Mouse (Mus musculus) mouse trophoblast stem cell (cell line): ENCODE results near the gene Apaf1.

Source experiments
- in situ Hi-C, 2 experiments: fragments of 300-500 bp; cut with MseI, MboI; formaldehyde crosslinking; loops; 2 replicates in 1 of 2; 3 replicates in 1 of 2; pipeline ENCODE4 v1.15.1; 2025

Gene Apaf1

GRCm38 (mm10) chr10:91081959-91082507, 537 bp downstream of the Apaf1 start:
- in situ Hi-C loops, result no loop called here

GRCm38 (mm10) chr10:91080540-91080939, 2.0 kb downstream of the Apaf1 start:
- in situ Hi-C loops, result no loop called here

GRCm38 (mm10) chr10:91076667-91077066, 5.9 kb downstream of the Apaf1 start:
- in situ Hi-C loops, result no loop called here

- in situ Hi-C loops, result no loop called here
These were observed 9.2 kb downstream of the Apaf1 start for GRCm38 (mm10) chr10:91073345-91073744.

- in situ Hi-C loops, result no loop called here
These were observed 10.8 kb downstream of the Apaf1 start for GRCm38 (mm10) chr10:91071768-91072167.

- in situ Hi-C loops, result loop anchor here in 1 of 2 experiments (10.0 kb wide), 1 partner anchor 82 kb away; no protein-coding TSS in a partner anchor
These were observed 20.2 kb downstream of the Apaf1 start for GRCm38 (mm10) chr10:91062355-91062754.

GRCm38 (mm10) chr10:91060742-91061141, 21.8 kb downstream of the Apaf1 start:
- in situ Hi-C loops, result loop anchor here in 1 of 2 experiments (10.0 kb wide), 1 partner anchor 84 kb away; no protein-coding TSS in a partner anchor

- in situ Hi-C loops, result no loop called here
These were observed 29.8 kb downstream of the Apaf1 start for GRCm38 (mm10) chr10:91052734-91053133.

GRCm38 (mm10) chr10:91051156-91051555, 31.4 kb downstream of the Apaf1 start:
- in situ Hi-C loops, result no loop called here

GRCm38 (mm10) chr10:91049696-91050095, 32.9 kb downstream of the Apaf1 start:
- in situ Hi-C loops, result no loop called here

GRCm38 (mm10) chr10:91033942-91034341, 48.6 kb downstream of the Apaf1 start:
- in situ Hi-C loops, result loop anchor here (10.0 kb wide), 2 partner anchors 299 to 309 kb away; no protein-coding TSS in a partner anchor

- in situ Hi-C loops, result loop anchor here (10.0 kb wide), 2 partner anchors 298 to 308 kb away; no protein-coding TSS in a partner anchor
These were observed 50.2 kb downstream of the Apaf1 start for GRCm38 (mm10) chr10:91032399-91032798.

- in situ Hi-C loops, result loop anchor here (10.0 kb wide), 2 partner anchors 296 to 306 kb away; no protein-coding TSS in a partner anchor
These were observed 51.4 kb downstream of the Apaf1 start for GRCm38 (mm10) chr10:91031176-91031575.

GRCm38 (mm10) chr10:91029002-91029539, 53.5 kb downstream of the Apaf1 start:
- in situ Hi-C loops, result no loop called here

- in situ Hi-C loops, result no loop called here
These were observed 54.6 kb downstream of the Apaf1 start for GRCm38 (mm10) chr10:91027964-91028363.

- in situ Hi-C loops, result no loop called here
These were observed 55.1 kb downstream of the Apaf1 start for GRCm38 (mm10) chr10:91027468-91027867.

- in situ Hi-C loops, result no loop called here
These were observed 76.6 kb downstream of the Apaf1 start for GRCm38 (mm10) chr10:91005858-91006538.

- in situ Hi-C loops, result no loop called here
These were observed 81.1 kb downstream of the Apaf1 start for GRCm38 (mm10) chr10:91001421-91001820.

- in situ Hi-C loops, result loop anchor here in 1 of 2 experiments (25.0 kb wide), 1 partner anchor 263 kb away; no protein-coding TSS in a partner anchor
These were observed 82.7 kb downstream of the Apaf1 start for GRCm38 (mm10) chr10:90999899-91000298.

GRCm38 (mm10) chr10:90993869-90994268, 88.7 kb downstream of the Apaf1 start:
- in situ Hi-C loops, result loop anchor here in 1 of 2 experiments (25.0 kb wide), 1 partner anchor 257 kb away; no protein-coding TSS in a partner anchor

GRCm38 (mm10) chr10:90992237-90992636, 90.3 kb downstream of the Apaf1 start:
- in situ Hi-C loops, result loop anchor here in 1 of 2 experiments (25.0 kb wide), 1 partner anchor 255 kb away; no protein-coding TSS in a partner anchor

GRCm38 (mm10) chr10:90990340-90990739, 92.2 kb downstream of the Apaf1 start:
- in situ Hi-C loops, result loop anchor here in 1 of 2 experiments (25.0 kb wide), 1 partner anchor 253 kb away; no protein-coding TSS in a partner anchor
